Mouse (Mus musculus) megakaryocyte-erythroid progenitor cell, adult 5 weeks (primary cell): ENCODE results near the gene Gm3448. TPM values are rescaled to one million over a fixed set of nuclear protein-coding genes. Genes with fewer than 3 reads are reported as not detected.

Experiments
- polyA plus RNA-seq: library from polyadenylated mRNA; stranded (reverse); fragments of >175 nt; gene quantifications from 2 replicates; pipeline ENCODE4 v1.2.3, GENCODE M21; 2012

Gm3448 gene
- polyA plus RNA-seq = 1.2 and 2.0 TPM in 2 replicates

DNA sequence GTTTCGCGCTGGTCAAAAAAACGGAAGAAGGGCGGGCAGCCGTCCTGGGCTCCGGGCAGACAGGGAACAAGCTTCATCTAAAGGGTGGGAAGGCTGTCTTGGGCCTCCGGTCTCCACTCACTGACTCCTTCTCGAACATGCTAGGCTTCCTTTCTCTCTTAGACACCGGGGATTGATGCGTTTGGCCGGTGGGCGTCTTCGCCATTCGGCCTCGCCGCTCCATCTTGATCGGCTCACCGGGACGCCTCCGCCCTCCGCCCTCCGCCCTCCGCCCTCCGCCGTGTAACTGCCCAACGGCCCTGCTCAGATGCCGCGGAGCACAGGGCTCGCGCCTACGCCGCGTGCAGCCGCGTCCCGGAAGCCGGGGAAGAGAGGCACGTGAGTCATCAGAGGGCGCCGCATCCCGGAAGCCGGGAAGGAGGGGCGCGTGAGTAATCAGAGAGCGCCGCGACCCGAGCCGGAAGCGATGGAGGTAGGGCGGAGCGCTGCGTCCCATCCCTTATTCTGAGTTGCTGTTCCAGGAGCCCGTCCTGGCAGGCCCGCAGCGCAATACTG is at the start of gene Gm3448, which contains the start of the genes Ermard and Tcte3:
Gene Gm3448, minus strand, starts transcription at position 363 of the 555 bp plus-strand sequence.
Gene Ermard, plus strand, starts transcription at position 34 of the 555 bp plus-strand sequence.
Gene Tcte3, minus strand, starts transcription at position 314 of the 555 bp plus-strand sequence.

DNA sequence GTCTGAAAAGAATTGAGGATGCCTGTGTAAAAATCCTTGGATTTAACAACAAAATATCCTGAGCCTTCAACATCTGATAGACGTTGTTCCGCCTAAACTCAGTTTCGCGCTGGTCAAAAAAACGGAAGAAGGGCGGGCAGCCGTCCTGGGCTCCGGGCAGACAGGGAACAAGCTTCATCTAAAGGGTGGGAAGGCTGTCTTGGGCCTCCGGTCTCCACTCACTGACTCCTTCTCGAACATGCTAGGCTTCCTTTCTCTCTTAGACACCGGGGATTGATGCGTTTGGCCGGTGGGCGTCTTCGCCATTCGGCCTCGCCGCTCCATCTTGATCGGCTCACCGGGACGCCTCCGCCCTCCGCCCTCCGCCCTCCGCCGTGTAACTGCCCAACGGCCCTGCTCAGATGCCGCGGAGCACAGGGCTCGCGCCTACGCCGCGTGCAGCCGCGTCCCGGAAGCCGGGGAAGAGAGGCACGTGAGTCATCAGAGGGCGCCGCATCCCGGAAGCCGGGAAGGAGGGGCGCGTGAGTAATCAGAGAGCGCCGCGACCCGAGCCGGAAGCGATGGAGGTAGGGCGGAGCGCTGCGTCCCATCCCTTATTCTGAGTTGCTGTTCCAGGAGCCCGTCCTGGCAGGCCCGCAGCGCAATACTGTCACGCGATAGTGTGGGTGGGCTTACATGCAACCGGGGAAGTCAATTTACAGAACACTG is 31.5 kb downstream of the Gm3448 start, which contains the start of gene Gm3435:
Gene Gm3435, plus strand, starts transcription at position 471 of the 708 bp plus-strand sequence.

DNA sequence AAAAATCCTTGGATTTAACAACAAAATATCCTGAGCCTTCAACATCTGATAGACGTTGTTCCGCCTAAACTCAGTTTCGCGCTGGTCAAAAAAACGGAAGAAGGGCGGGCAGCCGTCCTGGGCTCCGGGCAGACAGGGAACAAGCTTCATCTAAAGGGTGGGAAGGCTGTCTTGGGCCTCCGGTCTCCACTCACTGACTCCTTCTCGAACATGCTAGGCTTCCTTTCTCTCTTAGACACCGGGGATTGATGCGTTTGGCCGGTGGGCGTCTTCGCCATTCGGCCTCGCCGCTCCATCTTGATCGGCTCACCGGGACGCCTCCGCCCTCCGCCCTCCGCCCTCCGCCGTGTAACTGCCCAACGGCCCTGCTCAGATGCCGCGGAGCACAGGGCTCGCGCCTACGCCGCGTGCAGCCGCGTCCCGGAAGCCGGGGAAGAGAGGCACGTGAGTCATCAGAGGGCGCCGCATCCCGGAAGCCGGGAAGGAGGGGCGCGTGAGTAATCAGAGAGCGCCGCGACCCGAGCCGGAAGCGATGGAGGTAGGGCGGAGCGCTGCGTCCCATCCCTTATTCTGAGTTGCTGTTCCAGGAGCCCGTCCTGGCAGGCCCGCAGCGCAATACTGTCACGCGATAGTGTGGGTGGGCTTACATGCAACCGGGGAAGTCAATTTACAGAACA is 62.8 kb downstream of the Gm3448 start, which contains the start of the genes 9030025P20Rik and Gm3417:
Gene 9030025P20Rik, plus strand, starts transcription at position 107 of the 677 bp plus-strand sequence.
Gene Gm3417, minus strand, starts transcription at position 429 of the 677 bp plus-strand sequence.

DNA sequence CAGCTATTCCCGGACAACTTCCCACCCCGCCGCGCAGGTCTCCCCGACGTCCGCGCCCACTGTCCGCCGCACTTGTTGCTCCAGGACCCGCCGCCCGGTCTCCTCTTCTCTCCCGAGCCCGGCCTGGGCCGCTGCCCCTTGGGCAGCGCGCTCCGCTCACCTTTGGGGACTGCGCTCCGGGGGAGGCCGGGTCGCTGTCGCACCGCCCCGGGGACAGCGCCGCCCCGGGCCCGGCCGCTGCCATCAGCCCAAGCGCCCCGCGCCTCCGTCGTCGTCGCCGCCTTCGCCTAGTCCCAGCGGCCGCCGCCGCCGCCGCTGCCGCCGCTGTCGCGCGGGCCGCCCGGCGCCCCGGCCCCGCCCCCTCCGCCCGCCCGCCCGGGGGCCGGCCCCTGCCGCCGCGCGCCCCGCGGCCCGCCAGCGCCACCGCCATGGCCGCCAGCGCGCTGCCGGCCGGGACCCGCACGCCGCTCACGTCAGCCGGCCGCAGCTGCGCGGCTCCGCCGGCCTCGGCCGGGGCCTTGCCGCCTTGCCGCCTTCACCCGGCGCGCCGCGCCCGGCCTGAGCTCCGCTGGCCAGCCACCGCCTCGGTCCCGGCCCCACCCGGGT is 80.3 kb downstream of the Gm3448 start, which contains the start of gene Phf10:
Gene Phf10, minus strand, starts transcription at position 323 of the 606 bp plus-strand sequence.

Other genes with a start within 250 kb of the Gm3448 start
- gene Wdr27, start 98.4 kb downstream of the Gm3448 start, polyA plus RNA-seq = 2.7 and 3.1 TPM in 2 replicates
- 1.2 and 2.2 TPM in 2 replicates for gene 1600012H06Rik, start 98.4 kb downstream of the Gm3448 start, polyA plus RNA-seq
- 57.5 and 79.0 TPM in 2 replicates for gene Phf10, start 80.3 kb downstream of the Gm3448 start, polyA plus RNA-seq
- 3.9 and 4.9 TPM in 2 replicates for gene 9030025P20Rik, start 63.1 kb downstream of the Gm3448 start, polyA plus RNA-seq
- 0.40 and 1.4 TPM in 2 replicates for gene Gm3417, start 62.7 kb downstream of the Gm3448 start, polyA plus RNA-seq
- 0.39 and 0.62 TPM in 2 replicates for gene Gm3435, start 31.4 kb downstream of the Gm3448 start, polyA plus RNA-seq
- gene Ermard, start 329 bp downstream of the Gm3448 start, polyA plus RNA-seq = 0.35 and 1.2 TPM in 2 replicates
- 2.0 TPM in 2 replicates for gene Tcte3, start within 50 bp of the Gm3448 start, polyA plus RNA-seq